Mouse (Mus musculus): ENCODE measurements around the gene Igfbp6. TPM values are rescaled to one million over a fixed set of nuclear protein-coding genes. Genes with fewer than 3 reads are reported as not detected.

The Igfbp6 gene
- polyA plus RNA-seq, 1 experiment from 2014 or later, result 27.1 TPM

DNA sequence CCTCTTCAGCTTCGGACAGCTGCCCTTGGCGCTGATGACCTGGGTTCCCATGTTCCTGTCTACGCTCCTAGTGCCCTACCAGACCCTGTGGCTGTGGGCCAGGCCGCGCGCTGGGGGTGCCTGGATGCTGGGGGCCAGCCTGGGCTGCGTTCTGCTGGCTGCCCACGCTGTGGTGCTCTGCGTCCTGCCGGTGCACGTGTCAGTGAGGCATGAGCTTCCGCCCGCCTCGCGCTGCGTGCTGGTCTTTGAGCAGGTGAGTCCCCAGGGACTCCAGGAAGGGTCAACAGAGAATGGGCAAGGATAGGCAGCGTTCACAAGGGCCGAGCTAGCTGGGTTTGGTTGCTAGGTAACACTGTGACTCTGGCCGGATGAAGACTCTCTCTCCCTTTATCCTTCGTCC lies 12.7 kb downstream of the Igfbp6 start:
- no peak overlapping the region for H3K27ac ChIP-seq (ENCODE audit: low read depth, low read length)
- no peak overlapping the region for H3K4me2 ChIP-seq (replicated peaks; ENCODE audit: low read depth, low read length)
- H3K36me3 ChIP-seq (ENCODE audit: control insufficient read depth, insufficient read depth, low read length), result no peaks in the 10 kb centered on the region
- no peak overlapping the region for H3K4me3 ChIP-seq (ENCODE audit: low read length)
- no peak overlapping the region for H3K9ac ChIP-seq (ENCODE audit: low read depth, low read length)
- 40% methylated on average over 20 of the region's 20 CpGs for WGBS
- no peak for ATAC-seq (ENCODE audit: low FRiP score, low TSS enrichment)
- H3K9me3 ChIP-seq (ENCODE audit: control insufficient read depth, low read length), result no peaks in the 10 kb centered on the region
- H3K4me1 ChIP-seq (ENCODE audit: control insufficient read depth, insufficient read depth, low read length), result no peaks in the 10 kb centered on the region
- no peaks in the 10 kb centered on the region for H3K27me3 ChIP-seq (ENCODE audit: control insufficient read depth, insufficient read depth, low read length)

DNA sequence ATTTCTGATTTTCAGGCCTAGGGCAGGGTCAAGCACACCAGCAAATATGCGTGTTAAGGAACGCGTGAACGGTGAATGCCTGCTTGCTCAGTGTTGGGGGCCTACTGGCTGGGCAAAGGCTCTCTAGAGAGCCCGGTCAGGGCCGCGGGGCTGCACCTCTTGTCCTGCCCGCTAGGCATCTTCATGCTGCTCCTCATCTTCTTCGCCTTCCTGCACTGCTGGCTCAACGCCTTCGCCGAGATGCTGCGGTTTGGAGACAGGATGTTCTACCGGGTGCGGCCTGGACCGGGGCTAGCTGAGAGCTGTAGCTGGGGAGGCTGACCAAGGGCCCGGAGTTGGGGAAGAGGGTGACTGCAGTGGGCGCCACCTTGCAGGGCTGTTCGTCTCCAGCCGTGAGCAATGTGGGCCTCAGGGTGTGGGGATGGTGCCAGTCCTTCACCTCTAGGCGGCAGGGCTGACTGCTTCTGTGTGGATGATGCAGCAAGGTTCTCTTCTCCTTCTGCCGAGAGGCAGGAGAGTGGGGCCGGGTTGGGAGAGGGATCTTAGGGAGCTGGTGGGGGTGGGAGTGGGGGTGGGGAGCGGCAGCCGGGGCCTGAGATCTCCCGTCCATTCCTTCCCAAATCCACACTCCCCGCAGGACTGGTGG lies 16.4 kb downstream of the Igfbp6 start:
- Histone ChIP-seq H3K27me3 (ENCODE audit: control insufficient read depth, insufficient read depth, low read length) (no peaks in the 10 kb centered on the region), H3K36me3 (ENCODE audit: control insufficient read depth, insufficient read depth, low read length) (no peaks in the 10 kb centered on the region), H3K4me1 (ENCODE audit: control insufficient read depth, insufficient read depth, low read length) (peaks cover 3% of the 10 kb centered on the region; the same call in 1 of the 2 replicates), H3K4me2 (replicated peaks; ENCODE audit: low read depth, low read length) (no peak overlapping the region), H3K9me3 (ENCODE audit: control insufficient read depth, low read length) (no peaks in the 10 kb centered on the region), H3K4me3 (ENCODE audit: low read length) (no peak overlapping the region), H3K9ac (ENCODE audit: low read depth, low read length) (no peak overlapping the region), H3K27ac (ENCODE audit: low read depth, low read length) (no peak overlapping the region)
- WGBS, result 63% methylated on average over 27 of the region's 27 CpGs
- ATAC-seq (ENCODE audit: low FRiP score, low TSS enrichment), result no peak

DNA sequence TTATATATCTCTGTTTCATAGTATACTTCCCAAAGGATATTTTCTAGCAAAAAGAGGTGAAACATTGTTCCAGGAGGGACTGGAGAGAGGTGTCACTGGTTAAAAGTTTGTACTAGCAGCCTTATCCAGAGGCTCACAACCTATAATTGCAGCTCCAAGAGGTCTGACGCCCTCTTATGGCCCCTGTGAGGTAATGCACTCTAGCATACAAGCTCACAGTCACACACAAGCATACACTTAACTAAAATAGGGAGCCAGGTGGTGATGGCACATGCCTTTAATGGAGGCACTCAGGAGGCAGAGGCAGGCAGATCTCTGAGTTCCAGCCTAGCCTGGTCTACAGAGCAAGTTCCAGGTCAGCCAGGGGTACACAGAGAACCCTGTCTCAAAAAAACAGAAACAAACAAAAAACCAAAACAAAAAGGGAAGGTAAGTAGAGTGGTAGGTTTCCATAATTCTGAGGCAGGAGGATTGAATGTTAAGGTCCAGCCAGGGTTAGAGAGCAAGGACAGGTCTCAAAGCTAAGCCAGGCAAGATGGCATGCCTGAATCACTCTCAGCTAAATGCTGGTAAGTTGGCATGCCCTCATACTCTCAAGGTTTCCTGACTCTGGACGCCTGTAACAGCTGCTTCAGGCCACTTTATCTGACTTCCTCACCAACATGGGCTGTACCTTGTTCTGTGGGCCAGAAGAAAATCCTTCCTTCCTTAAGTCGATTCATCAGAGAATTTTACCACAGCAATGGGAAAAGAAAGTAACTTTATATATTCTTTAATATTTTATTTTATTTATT lies 19.9 kb downstream of the Igfbp6 start:
- Histone ChIP-seq H3K4me1 (ENCODE audit: control insufficient read depth, insufficient read depth, low read length) (peaks cover 19% of the 10 kb centered on the region; the same call in 1 of the 2 replicates), H3K27me3 (ENCODE audit: control insufficient read depth, insufficient read depth, low read length) (no peaks in the 10 kb centered on the region), H3K9me3 (ENCODE audit: control insufficient read depth, low read length) (no peaks in the 10 kb centered on the region), H3K4me3 (ENCODE audit: low read length) (no peak overlapping the region), H3K27ac (ENCODE audit: low read depth, low read length) (no peak overlapping the region), H3K36me3 (ENCODE audit: control insufficient read depth, insufficient read depth, low read length) (no peaks in the 10 kb centered on the region), H3K9ac (ENCODE audit: low read depth, low read length) (no peak overlapping the region), H3K4me2 (replicated peaks; ENCODE audit: low read depth, low read length) (no peak overlapping the region)
- WGBS, result 62% methylated on average over 3 of the region's 3 CpGs
- ATAC-seq (ENCODE audit: low FRiP score, low TSS enrichment), result no peak

DNA sequence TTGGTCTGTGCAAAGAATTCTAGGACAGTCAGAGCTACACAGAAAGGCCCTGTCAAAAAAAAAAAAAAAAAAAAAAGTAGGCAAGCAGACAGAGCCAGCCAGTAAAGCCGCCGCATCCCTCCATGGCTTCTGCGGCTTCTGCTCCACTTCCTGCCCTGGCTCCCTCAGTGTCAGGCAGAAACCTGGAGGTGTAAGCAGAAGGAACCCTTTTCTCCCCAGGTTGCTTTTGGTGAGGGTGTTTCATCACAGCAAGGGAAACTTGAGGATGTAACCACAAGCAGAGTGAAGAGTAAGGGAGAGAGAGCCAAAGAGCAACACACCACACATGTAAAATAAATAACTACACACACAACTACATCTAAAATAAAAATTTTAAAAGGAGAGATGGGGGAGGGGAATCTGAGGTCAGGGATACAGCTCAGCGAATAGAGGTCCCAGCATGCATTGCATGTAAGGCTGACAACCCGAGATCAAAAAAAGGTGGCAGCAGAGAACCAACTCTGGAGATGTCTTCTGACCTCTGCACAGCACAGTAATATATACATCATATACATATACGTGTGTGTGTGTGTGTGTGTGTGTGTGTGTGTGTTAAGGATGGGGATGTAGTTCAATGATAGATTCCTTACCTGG lies 21.4 kb downstream of the Igfbp6 start:
- no peak for ATAC-seq (ENCODE audit: low FRiP score, low TSS enrichment)
- Histone ChIP-seq H3K9me3 (ENCODE audit: control insufficient read depth, low read length) (no peaks in the 10 kb centered on the region), H3K27me3 (ENCODE audit: control insufficient read depth, insufficient read depth, low read length) (no peaks in the 10 kb centered on the region), H3K27ac (ENCODE audit: low read depth, low read length) (no peak overlapping the region), H3K4me2 (replicated peaks; ENCODE audit: low read depth, low read length) (no peak overlapping the region), H3K4me3 (ENCODE audit: low read length) (no peak overlapping the region), H3K4me1 (ENCODE audit: control insufficient read depth, insufficient read depth, low read length) (peaks cover 21% of the 10 kb centered on the region; the same call in 1 of the 2 replicates), H3K36me3 (ENCODE audit: control insufficient read depth, insufficient read depth, low read length) (no peaks in the 10 kb centered on the region), H3K9ac (ENCODE audit: low read depth, low read length) (no peak overlapping the region; the same call in 1 of the 2 replicates)
- 46% methylated on average over 6 of the region's 6 CpGs for WGBS

DNA sequence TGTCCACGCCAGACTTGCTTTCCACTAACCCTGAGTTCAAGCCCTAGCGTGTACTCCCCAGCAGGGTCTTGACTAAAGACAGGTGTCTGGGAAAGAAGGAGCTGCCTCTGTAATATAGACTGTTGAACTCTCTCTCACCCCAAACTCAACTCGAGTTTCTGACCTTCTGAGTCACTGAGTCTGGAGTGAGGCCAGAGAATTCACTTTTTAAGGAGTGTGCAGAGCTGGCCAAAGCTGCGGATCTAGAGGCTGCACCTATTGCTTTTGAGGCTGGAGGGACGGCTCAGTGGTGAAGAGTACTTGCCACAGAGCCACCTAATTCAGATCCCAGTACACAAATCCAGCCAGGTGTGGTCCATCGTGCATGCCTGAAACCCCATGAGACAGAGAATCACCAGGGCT lies 23.5 kb downstream of the Igfbp6 start:
- peaks cover 21% of the 10 kb centered on the region; the same call in 1 of the 2 replicates for H3K4me1 ChIP-seq (ENCODE audit: control insufficient read depth, insufficient read depth, low read length)
- no peaks in the 10 kb centered on the region for H3K9me3 ChIP-seq (ENCODE audit: control insufficient read depth, low read length)
- H3K27me3 ChIP-seq (ENCODE audit: control insufficient read depth, insufficient read depth, low read length), result no peaks in the 10 kb centered on the region
- WGBS, result 20% methylated on average over 6 of the region's 6 CpGs
- peak; percentile 92 for ATAC-seq (ENCODE audit: low FRiP score, low TSS enrichment)
- H3K36me3 ChIP-seq (ENCODE audit: control insufficient read depth, insufficient read depth, low read length), result no peaks in the 10 kb centered on the region
- no peak overlapping the region for H3K9ac ChIP-seq (ENCODE audit: low read depth, low read length)
- no peak overlapping the region for H3K4me2 ChIP-seq (replicated peaks; ENCODE audit: low read depth, low read length)
- H3K4me3 ChIP-seq (ENCODE audit: low read length), result no peak overlapping the region
- peak overlapping the region; percentile 62 for H3K27ac ChIP-seq (ENCODE audit: low read depth, low read length)

DNA sequence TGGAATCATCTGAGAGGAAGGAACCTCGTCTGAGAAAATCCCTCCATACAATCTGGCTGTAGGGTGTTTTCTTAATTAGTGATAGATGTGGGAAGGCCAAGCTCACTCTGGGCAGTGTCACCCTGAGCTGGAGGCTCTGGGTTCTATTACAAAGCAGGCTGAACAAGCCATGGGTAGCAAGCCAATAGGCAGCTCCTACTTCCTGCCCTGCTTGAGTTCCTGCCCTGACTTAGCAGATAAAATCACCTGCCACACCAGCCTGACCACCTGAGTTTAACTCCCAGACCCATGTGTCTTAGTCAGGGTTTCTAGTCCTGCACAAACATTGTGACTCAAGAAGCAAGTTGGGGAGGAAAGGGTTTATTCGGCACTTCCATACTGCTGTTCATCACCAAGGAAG lies 24.9 kb downstream of the Igfbp6 start:
- 20% methylated on average over 2 of the region's 2 CpGs for WGBS
- Histone ChIP-seq H3K4me3 (ENCODE audit: low read length) (no peak overlapping the region), H3K9me3 (ENCODE audit: control insufficient read depth, low read length) (no peaks in the 10 kb centered on the region), H3K4me1 (ENCODE audit: control insufficient read depth, insufficient read depth, low read length) (peaks cover 21% of the 10 kb centered on the region; the same call in 1 of the 2 replicates), H3K9ac (ENCODE audit: low read depth, low read length) (no peak overlapping the region), H3K36me3 (ENCODE audit: control insufficient read depth, insufficient read depth, low read length) (no peaks in the 10 kb centered on the region), H3K4me2 (replicated peaks; ENCODE audit: low read depth, low read length) (no peak overlapping the region), H3K27ac (ENCODE audit: low read depth, low read length) (peak overlapping the region; percentile 2; the same call in 1 of the 2 replicates), H3K27me3 (ENCODE audit: control insufficient read depth, insufficient read depth, low read length) (no peaks in the 10 kb centered on the region)
- peak; percentile 59; the same call in 1 of the 2 replicates for ATAC-seq (ENCODE audit: low FRiP score, low TSS enrichment)

DNA sequence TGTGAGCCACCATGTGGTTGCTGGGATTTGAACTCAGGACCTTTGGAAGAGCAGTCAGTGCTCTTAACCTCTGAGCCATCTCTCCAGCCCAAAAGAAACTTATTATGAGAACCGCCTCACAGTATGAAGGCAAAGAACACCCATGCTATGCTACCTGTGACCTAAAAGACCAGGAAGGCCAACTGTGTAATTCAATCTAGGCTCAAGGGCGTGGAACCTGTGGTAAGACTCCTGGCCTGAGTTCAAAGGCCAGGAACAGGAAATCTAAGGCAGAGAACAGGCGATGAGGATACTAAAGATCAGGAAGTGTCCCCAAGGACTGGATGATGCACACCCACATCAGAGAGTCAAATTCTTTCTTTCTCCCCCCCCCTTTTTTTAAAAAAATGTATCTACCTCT lies 29.4 kb downstream of the Igfbp6 start:
- no peaks in the 10 kb centered on the region for H3K27me3 ChIP-seq (ENCODE audit: control insufficient read depth, insufficient read depth, low read length)
- H3K9ac ChIP-seq (ENCODE audit: low read depth, low read length), result no peak overlapping the region
- no peaks in the 10 kb centered on the region for H3K9me3 ChIP-seq (ENCODE audit: control insufficient read depth, low read length)
- H3K4me3 ChIP-seq (ENCODE audit: low read length), result no peak overlapping the region
- H3K27ac ChIP-seq (ENCODE audit: low read depth, low read length), result no peak overlapping the region
- peaks cover 6% of the 10 kb centered on the region; the same call in 1 of the 2 replicates for H3K4me1 ChIP-seq (ENCODE audit: control insufficient read depth, insufficient read depth, low read length)
- 77% methylated on average over 3 of the region's 3 CpGs for WGBS
- ATAC-seq (ENCODE audit: low FRiP score, low TSS enrichment), result no peak
- peaks cover 18% of the 10 kb centered on the region; the same call in 1 of the 2 replicates for H3K36me3 ChIP-seq (ENCODE audit: control insufficient read depth, insufficient read depth, low read length)
- H3K4me2 ChIP-seq (replicated peaks; ENCODE audit: low read depth, low read length), result no peak overlapping the region

DNA sequence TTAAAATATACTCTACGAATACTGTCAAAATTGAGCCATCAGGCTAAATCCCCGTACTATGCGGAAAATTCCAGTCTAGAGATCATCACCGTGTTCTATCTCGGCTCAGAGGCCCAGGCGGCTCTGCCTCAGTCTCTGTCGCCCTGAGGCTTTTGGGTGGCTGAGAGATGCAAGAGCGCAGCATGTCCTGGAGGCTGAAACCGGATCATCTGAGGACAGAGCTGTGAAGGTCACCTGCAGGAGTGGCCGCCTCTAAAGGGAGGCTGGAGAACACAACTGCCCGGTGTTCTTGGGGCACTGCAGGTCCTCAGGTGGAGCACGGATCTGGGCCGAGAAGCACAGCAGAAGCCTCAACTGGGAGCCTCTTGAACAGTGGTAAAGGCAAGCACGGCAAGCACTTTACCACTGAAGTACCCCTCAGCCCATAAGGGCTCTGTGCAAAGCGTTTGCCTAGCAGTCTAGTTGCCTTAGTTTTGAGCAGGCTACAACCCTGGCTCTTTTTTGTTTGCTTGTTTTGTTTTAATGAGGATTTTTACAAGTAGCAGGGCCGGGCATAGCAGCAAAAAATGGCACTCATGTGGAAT lies 31.7 kb downstream of the Igfbp6 start:
- Histone ChIP-seq H3K27me3 (ENCODE audit: control insufficient read depth, insufficient read depth, low read length) (no peaks in the 10 kb centered on the region), H3K36me3 (ENCODE audit: control insufficient read depth, insufficient read depth, low read length) (peaks cover 32% of the 10 kb centered on the region; the same call in 1 of the 2 replicates), H3K9ac (ENCODE audit: low read depth, low read length) (no peak overlapping the region), H3K27ac (ENCODE audit: low read depth, low read length) (no peak overlapping the region), H3K9me3 (ENCODE audit: control insufficient read depth, low read length) (no peaks in the 10 kb centered on the region), H3K4me3 (ENCODE audit: low read length) (no peak overlapping the region), H3K4me1 (ENCODE audit: control insufficient read depth, insufficient read depth, low read length) (no peaks in the 10 kb centered on the region), H3K4me2 (replicated peaks; ENCODE audit: low read depth, low read length) (no peak overlapping the region)
- no peak for ATAC-seq (ENCODE audit: low FRiP score, low TSS enrichment)
- WGBS, result 87% methylated on average over 16 of the region's 16 CpGs

Measured in kidney, embryonic 14.5 days (tissue).